Mouse (Mus musculus) testis, postnatal 10 days (tissue): ENCODE measurements around the gene Mertk.
A peak's percentile ranks its signal among the peaks of the same experiment; 100 is the strongest.

Experiments
- DNase-seq: peaks from one replicate; pipeline ENCODE4 v3.0.0; 2021; ENCODE audit warnings: low spot score

Mertk gene

GRCm38 (mm10) chr2:128722106-128722710, 23.5 kb downstream of the Mertk start:
- no peak for DNase-seq

DNA sequence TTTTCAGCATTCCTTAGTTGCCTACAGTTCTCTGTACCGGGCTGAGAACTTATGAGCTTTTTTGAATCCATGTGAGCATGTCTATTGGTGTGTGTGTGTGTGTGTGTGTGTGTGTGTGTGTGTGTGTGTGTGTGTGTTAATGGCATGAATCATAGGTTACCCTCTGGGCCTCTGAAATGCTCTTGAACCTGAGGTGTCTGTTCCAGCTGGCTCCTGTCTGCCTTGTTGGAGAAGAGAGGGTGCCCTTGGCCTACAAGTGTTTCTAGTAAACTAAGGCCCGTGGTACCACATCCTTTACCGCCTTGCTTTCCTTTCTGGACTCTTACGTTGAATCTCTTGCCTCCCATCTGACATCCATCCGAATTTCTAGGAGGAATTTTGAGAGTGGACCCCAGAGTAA, 27.3 kb downstream of the Mertk start:
- no peak for DNase-seq

- no peak for DNase-seq
These were observed 27.9 kb downstream of the Mertk start for GRCm38 (mm10) chr2:128726626-128727025.

DNA sequence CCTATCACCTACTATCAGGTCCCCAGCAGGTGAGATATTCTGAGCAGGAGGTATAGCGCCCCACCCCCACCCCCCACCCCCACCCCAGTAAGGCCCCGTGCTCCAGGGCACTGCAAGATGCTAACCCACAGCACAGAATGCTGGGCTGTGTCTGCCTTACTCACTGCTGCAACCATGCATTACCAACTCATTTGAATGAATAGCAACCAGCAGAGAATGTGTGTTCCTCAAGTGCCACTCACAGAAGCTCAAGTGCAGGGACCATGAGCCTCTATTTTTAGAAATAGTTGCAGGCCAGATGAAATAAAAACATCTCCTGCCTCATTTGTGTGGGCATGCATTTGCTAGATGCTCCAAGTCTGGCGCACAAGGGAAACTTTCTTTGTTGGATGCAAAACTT, 28.8 kb downstream of the Mertk start:
- no peak for DNase-seq

GRCm38 (mm10) chr2:128728066-128728465, 29.3 kb downstream of the Mertk start:
- DNase-seq = no peak

GRCm38 (mm10) chr2:128729141-128729540, 30.4 kb downstream of the Mertk start:
- DNase-seq = no peak

DNA sequence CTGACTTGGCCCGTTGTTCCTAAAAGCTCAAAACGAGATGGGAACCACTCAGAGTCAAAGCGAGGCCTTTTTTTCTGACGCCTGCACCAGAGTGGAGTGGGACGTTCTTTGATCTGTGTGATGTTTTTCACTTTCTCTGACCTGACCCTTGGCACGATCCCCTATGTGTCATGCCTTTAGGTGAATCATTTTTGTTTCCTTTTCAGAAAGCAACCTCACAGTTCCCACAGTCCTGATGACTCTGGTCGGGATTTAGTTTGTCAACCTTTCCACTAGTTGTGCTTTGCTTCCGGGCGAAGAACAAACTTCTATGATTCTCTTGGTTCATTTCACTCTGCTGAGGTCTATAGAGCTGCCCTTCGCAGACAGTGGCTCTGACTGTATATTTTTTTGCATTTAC, 32.8 kb downstream of the Mertk start:
- no peak for DNase-seq

GRCm38 (mm10) chr2:128731951-128732350, 33.2 kb downstream of the Mertk start:
- DNase-seq = no peak

- no peak for DNase-seq
These were observed 36.3 kb downstream of the Mertk start for GRCm38 (mm10) chr2:128735089-128735488.

DNA sequence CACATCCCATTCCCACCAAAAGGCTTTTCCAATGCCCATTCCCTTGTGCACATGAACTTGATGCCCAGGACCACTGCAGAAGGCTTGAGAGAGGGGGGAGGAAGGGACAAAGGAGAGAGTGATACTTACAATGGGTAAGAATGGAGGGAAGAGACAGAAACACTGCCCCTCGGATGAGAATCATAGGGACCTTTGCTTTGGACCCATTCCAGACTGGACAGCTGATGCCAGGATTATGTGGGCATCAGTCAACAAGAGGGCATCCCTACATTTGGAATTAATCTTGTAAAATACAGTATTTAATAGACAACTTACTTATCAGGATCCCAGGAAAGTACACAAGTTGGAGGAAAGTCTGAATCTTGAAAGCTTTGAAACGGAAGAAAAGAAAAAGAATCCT, 38.3 kb downstream of the Mertk start:
- DNase-seq = no peak

GRCm38 (mm10) chr2:128737796-128738195, 39.0 kb downstream of the Mertk start:
- DNase-seq = no peak

DNA sequence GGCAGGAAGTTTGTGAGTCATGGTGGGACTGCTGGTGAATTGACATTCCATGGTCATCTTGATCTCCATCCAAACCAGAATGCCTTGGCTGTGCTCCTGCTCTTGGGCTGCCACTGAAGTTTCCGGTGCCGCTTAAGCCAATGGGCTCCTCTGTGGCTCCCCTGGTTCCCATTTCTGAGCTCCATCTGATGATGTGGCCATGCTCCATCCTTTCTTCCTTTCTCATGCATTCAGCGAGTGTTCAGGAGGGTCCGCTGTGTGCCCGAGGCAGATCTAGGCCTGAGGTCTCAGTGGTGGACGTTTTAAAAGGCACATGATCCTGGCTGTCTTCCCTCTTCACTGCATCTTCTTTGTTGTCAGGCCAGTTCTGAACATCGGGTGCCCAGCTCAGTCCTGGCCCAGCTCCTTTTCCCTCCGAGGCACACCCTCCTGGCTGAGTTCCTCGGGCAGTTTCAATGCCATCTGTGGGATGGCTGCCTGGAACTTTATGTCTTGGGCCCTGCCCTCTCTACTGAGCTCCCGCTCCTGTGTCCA, 40.0 kb downstream of the Mertk start:
- DNase-seq = peak; percentile 60

- no peak for DNase-seq
These were observed 47.3 kb downstream of the Mertk start for GRCm38 (mm10) chr2:128745879-128746620.

DNA sequence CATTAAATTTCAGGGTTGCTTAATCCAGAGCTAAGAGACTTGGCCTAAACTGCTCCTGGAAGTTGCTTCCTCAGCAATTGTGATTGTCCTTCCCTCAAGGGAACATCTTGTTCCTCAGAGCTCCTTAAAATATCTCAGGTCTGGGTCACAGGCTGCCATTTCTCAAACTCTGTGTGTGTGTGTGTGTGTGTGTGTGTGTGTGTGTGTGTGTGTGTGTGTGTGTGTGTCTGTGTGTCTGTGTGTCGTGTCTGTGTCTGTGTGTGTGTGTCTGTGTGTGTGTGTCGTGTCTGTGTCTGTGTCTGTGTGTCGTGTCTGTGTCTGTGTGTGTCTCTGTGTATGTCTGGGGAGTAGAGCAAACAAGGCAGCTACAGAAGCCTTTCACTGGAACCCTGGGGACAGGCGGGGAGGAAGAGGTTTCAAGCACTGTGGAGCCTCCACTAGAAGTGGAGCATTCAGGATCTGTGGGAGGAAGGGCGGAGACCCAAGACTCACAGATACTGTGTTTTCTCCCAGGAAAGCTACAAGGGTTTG, 47.9 kb downstream of the Mertk start:
- DNase-seq = no peak

GRCm38 (mm10) chr2:128747433-128748028, 48.8 kb downstream of the Mertk start:
- DNase-seq = no peak

DNA sequence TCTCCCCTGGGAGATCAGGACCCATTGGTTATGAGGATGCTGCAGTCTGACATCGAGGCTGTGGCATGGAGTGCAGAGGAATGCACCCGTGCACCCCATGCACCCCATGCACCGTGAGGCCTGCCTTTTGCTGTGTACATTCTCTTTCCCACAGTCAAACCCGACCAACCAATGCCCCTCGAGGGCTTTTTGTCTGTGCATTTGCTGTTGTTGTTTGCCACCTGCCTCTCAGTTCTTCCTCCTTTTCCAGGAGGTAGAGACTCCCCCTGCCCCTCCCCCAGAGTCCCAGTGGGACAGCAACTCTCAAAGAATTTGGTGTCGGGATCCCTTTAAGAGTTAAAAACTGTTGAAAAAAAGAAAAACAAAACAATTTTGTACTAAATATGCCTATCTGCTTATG, 49.4 kb downstream of the Mertk start:
- DNase-seq = no peak

GRCm38 (mm10) chr2:128751030-128751429, 52.3 kb downstream of the Mertk start:
- no peak for DNase-seq

- no peak for DNase-seq
These were observed 54.6 kb downstream of the Mertk start for GRCm38 (mm10) chr2:128753295-128753873.

GRCm38 (mm10) chr2:128755149-128755691, 56.5 kb downstream of the Mertk start:
- DNase-seq = no peak

DNA sequence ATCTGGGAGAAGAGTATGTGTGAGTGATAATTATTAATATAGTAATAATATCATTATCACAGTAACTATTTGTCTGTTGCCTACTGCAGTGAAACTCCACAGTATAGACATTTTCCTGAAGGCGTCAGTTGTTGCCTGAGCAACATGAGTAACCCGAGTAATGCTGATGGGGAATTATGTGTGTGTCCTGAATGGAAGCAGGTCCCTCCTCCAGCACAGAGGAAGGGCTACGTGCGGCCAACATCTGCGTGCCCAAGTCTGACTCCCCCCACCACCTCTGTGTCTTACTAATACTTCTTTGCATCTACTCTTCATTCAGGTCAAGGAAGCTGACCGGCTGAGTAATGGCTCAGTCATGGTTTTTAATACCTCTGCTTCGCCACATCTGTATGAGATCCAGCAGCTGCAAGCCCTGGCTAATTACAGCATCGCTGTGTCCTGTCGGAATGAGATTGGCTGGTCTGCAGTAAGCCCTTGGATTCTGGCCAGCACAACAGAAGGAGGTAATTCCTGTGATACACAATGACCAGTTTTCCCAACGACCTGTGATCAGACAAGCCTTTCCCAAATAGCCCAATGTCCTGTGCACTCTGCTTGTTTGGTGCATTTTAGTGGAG, 60.1 kb downstream of the Mertk start:
- DNase-seq = peak; percentile 53

DNA sequence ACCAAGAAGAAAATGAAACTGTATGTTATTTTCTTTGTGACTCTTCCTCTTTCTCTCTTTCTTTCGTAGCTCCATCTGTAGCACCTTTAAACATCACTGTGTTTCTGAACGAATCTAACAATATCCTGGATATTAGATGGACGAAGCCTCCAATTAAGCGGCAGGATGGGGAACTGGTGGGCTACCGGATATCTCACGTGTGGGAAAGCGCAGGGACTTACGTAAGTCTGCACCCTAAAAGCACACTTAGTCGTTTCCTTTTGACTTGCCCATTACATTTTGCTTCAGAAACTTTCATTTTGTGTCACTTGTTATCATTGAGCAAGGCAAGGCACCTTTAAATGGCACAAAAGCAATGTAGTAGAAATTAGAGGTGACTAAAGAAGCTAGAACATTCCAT, 63.3 kb downstream of the Mertk start:
- DNase-seq = no peak

GRCm38 (mm10) chr2:128765787-128766186, 67.0 kb downstream of the Mertk start:
- no peak for DNase-seq
